Mouse (Mus musculus): ENCODE measurements around the gene Ccdc181. TPM values are rescaled to one million over a fixed set of nuclear protein-coding genes. Genes with fewer than 3 reads are reported as not detected.

Gene Ccdc181
- polyA plus RNA-seq, 1 experiment from 2014 or later: 23.4 TPM

GRCm38 (mm10) chr1:164335846-164336245, 60.5 kb downstream of the Ccdc181 start:
- Histone ChIP-seq H3K27ac (no peak overlapping the region), H3K36me3 (replicated peaks; ENCODE audit: control insufficient read depth, insufficient read depth) (peaks cover 35% of the 10 kb centered on the region), H3K4me3 (replicated peaks; ENCODE audit: low read length) (no peak overlapping the region), H3K4me1 (replicated peaks; ENCODE audit: control insufficient read depth, insufficient read depth, low read length) (no peaks in the 10 kb centered on the region), H3K4me2 (replicated peaks) (no peak overlapping the region), H3K9me3 (ENCODE audit: control insufficient read depth, low read length) (no peaks in the 10 kb centered on the region), H3K27me3 (ENCODE audit: control insufficient read depth, insufficient read depth, low read length) (no peaks in the 10 kb centered on the region), H3K9ac (no peak overlapping the region)
- no peak for DNase-seq (ENCODE audit: low spot score)
- WGBS: 88% methylated on average over 4 of the region's 4 CpGs
- ATAC-seq (ENCODE audit: low FRiP score): no peak

Other genes with a start within 250 kb of the Ccdc181 start
- not detected in 2 replicates for gene Sele, start 227.4 kb upstream of the Ccdc181 start, polyA plus RNA-seq (2014; fragmentation: Nextera tagmentation; extraction: Ambion mirVana)
- 0.13 TPM in 1 of 2 replicates, not detected in the other for gene Sell, start 213.6 kb upstream of the Ccdc181 start, polyA plus RNA-seq (2014; fragmentation: Nextera tagmentation; extraction: Ambion mirVana)
- not detected in 2 replicates for gene Selp, start 160.3 kb upstream of the Ccdc181 start, polyA plus RNA-seq (2014; fragmentation: Nextera tagmentation; extraction: Ambion mirVana)
- 0.18 and 0.24 TPM in 2 replicates for gene F5, start 123.7 kb upstream of the Ccdc181 start, polyA plus RNA-seq (2014; fragmentation: Nextera tagmentation; extraction: Ambion mirVana)
- gene Slc19a2, start 26.5 kb upstream of the Ccdc181 start, polyA plus RNA-seq (2014; fragmentation: Nextera tagmentation; extraction: Ambion mirVana): 8.1 and 11.8 TPM in 2 replicates
- 25.8 and 26.2 TPM in 2 replicates for gene Nme7, start 28.5 kb downstream of the Ccdc181 start, polyA plus RNA-seq (2014; fragmentation: Nextera tagmentation; extraction: Ambion mirVana)
- gene Blzf1, start 31.9 kb downstream of the Ccdc181 start, polyA plus RNA-seq (2014; fragmentation: Nextera tagmentation; extraction: Ambion mirVana): 25.8 and 29.2 TPM in 2 replicates
- 237 and 333 TPM in 2 replicates for gene Atp1b1, start 182.8 kb downstream of the Ccdc181 start, polyA plus RNA-seq (2014; fragmentation: Nextera tagmentation; extraction: Ambion mirVana)